Mouse (Mus musculus): ENCODE measurements around the gene Pfn3.

- no peak for TF ChIP-seq CHD2 (IDR thresholded peaks at IDR 0.05; ENCODE audit: low read depth, low read length)
- no peak for TF ChIP-seq MAFK (IDR thresholded peaks at IDR 0.05; ENCODE audit: insufficient read depth, low read depth, low read length)
- TF ChIP-seq ZNF384 (IDR thresholded peaks at IDR 0.05; ENCODE audit: low read depth, low read length) = no peak
Observed at GRCm38 (mm10) chr13:55407341-55407740, 7.7 kb downstream of the Pfn3 start.

All from ES-E14 (cell line).